Mouse (Mus musculus): Measurements from ENCODE around the gene Eif2b5. TPM values are rescaled to one million over a fixed set of nuclear protein-coding genes. Genes with fewer than 3 reads are reported as not detected.

Gene Eif2b5
- polyA plus RNA-seq (2017; shearing (Covaris generic)), result 70.0 TPM

GRCm38 (mm10) chr16:20498677-20499475 lies at the start of gene Eif2b5:
TSS of gene Eif2b5 (plus strand) at chr16:20498817.

GRCm38 (mm10) chr16:20516726-20517201 lies 18.1 kb downstream of the Eif2b5 start, which contains the start of gene Dvl3:
TSS of gene Dvl3 (plus strand) at chr16:20516982.

GRCm38 (mm10) chr16:20535296-20536080 lies 36.9 kb downstream of the Eif2b5 start, which contains the start of gene Ap2m1:
TSS of gene Ap2m1 (plus strand) at chr16:20535478.

GRCm38 (mm10) chr16:20548096-20548948 lies 49.7 kb downstream of the Eif2b5 start, which contains the start of gene Abcf3:
TSS of gene Abcf3 (plus strand) at chr16:20548577.

Other genes starting within 250 kb of the Eif2b5 start
- 64.9 TPM for gene Parl, start 196.4 kb upstream of the Eif2b5 start, polyA plus RNA-seq (2017; shearing (Covaris generic))
- not detected for gene Cyp2ab1, start 173.4 kb upstream of the Eif2b5 start, polyA plus RNA-seq (2017; shearing (Covaris generic))
- 30.8 TPM for gene Abcc5, start 72.4 kb upstream of the Eif2b5 start, polyA plus RNA-seq (2017; shearing (Covaris generic))
- 14.3 TPM for gene Dvl3, start 18.2 kb downstream of the Eif2b5 start, polyA plus RNA-seq (2017; shearing (Covaris generic))
- gene Ap2m1, start 36.7 kb downstream of the Eif2b5 start, polyA plus RNA-seq (2017; shearing (Covaris generic)), result 372 TPM
- gene Abcf3, start 49.8 kb downstream of the Eif2b5 start, polyA plus RNA-seq (2017; shearing (Covaris generic)), result 71.6 TPM
- 0.23 TPM for gene Vwa5b2, start 90.7 kb downstream of the Eif2b5 start, polyA plus RNA-seq (2017; shearing (Covaris generic))
- 1.8 TPM for gene Eef1akmt4, start 112.8 kb downstream of the Eif2b5 start, polyA plus RNA-seq (2017; shearing (Covaris generic))
- gene Gm49333, start 112.8 kb downstream of the Eif2b5 start, polyA plus RNA-seq (2017; shearing (Covaris generic)), result not detected
- 17.6 TPM for gene Alg3, start 112.9 kb downstream of the Eif2b5 start, polyA plus RNA-seq (2017; shearing (Covaris generic))
- gene Camk2n2, start 122.5 kb downstream of the Eif2b5 start, polyA plus RNA-seq (2017; shearing (Covaris generic)), result 0.49 TPM
- not detected for gene Ece2, start 131.0 kb downstream of the Eif2b5 start, polyA plus RNA-seq (2017; shearing (Covaris generic))
- gene Psmd2, start 152.8 kb downstream of the Eif2b5 start, polyA plus RNA-seq (2017; shearing (Covaris generic)), result 183 TPM
- gene Eif4g1, start 169.5 kb downstream of the Eif2b5 start, polyA plus RNA-seq (2017; shearing (Covaris generic)), result 124 TPM
- gene Fam131a, start 194.4 kb downstream of the Eif2b5 start, polyA plus RNA-seq (2017; shearing (Covaris generic)), result 1.1 TPM
- 37.0 TPM for gene Polr2h, start 218.8 kb downstream of the Eif2b5 start, polyA plus RNA-seq (2017; shearing (Covaris generic))
- 2.3 TPM for gene Clcn2, start 218.9 kb downstream of the Eif2b5 start, polyA plus RNA-seq (2017; shearing (Covaris generic))
- 0.13 TPM for gene Chrd, start 234.3 kb downstream of the Eif2b5 start, polyA plus RNA-seq (2017; shearing (Covaris generic))
- gene Thpo, start 235.7 kb downstream of the Eif2b5 start, polyA plus RNA-seq (2017; shearing (Covaris generic)), result 0.56 TPM

Measured in effector memory CD4-positive, alpha-beta T cell, adult 7 months (primary cell).